Mouse (Mus musculus): ENCODE results near the gene Mapkapk3. TPM values are rescaled to one million over a fixed set of nuclear protein-coding genes. Genes with fewer than 3 reads are reported as not detected.

Mapkapk3 gene
- polyA plus RNA-seq (2017; shearing (Covaris generic)) = 120 TPM

GRCm38 (mm10) chr9:107289211-107290076 lies at the start of gene Mapkapk3:
TSS of gene Mapkapk3 (minus strand) at chr9:107289877.

GRCm38 (mm10) chr9:107338172-107338883 lies 48.7 kb upstream of the Mapkapk3 start, which contains the start of gene Hemk1:
TSS of gene Hemk1 (minus strand) at chr9:107338350.

GRCm38 (mm10) chr9:107296016-107296040 lies 6.2 kb upstream of the Mapkapk3 start, which contains the start of gene Cish:
TSS of gene Cish (plus strand) at chr9:107296026.

GRCm38 (mm10) chr9:107231539-107232139 lies 58.0 kb downstream of the Mapkapk3 start, which contains the start of gene Dock3:
TSS of gene Dock3 (minus strand) at chr9:107231909.

Other genes starting within 250 kb of the Mapkapk3 start
- 0.16 TPM for gene Dock3, start 58.0 kb downstream of the Mapkapk3 start, polyA plus RNA-seq (2017; shearing (Covaris generic))
- gene Cish, start 6.1 kb upstream of the Mapkapk3 start, polyA plus RNA-seq (2017; shearing (Covaris generic)) = 262 TPM
- 29.1 TPM for gene Hemk1, start 48.5 kb upstream of the Mapkapk3 start, polyA plus RNA-seq (2017; shearing (Covaris generic))
- 2.8 TPM for gene 6430571L13Rik, start 50.7 kb upstream of the Mapkapk3 start, polyA plus RNA-seq (2017; shearing (Covaris generic))
- 0.56 TPM for gene Cacna2d2, start 109.7 kb upstream of the Mapkapk3 start, polyA plus RNA-seq (2017; shearing (Covaris generic))
- 45.2 TPM for gene Tmem115, start 244.1 kb upstream of the Mapkapk3 start, polyA plus RNA-seq (2017; shearing (Covaris generic))

All from CD4-positive, CD25-positive, alpha-beta regulatory T cell (primary cell).